Mouse (Mus musculus) ES-Bruce4 (cell line): ENCODE measurements at regions not wholly inside any gene's neighbourhood (a gene's known extent, or its start where the extent isn't known, plus 50 kb on each side); places are given as distances from the start of the nearest gene placed in this dataset.

ENCODE experiments used
- CTCF ChIP-seq: IDR thresholded peaks from one replicate; pipeline ENCODE4 v1.8.1; 2011; ENCODE audit warnings: low read depth, low read length
- POLR2A ChIP-seq: IDR thresholded peaks from one replicate; pipeline ENCODE4 v1.8.1; 2011; ENCODE audit warnings: low read length; ENCODE audit not compliant: insufficient read depth

DNA sequence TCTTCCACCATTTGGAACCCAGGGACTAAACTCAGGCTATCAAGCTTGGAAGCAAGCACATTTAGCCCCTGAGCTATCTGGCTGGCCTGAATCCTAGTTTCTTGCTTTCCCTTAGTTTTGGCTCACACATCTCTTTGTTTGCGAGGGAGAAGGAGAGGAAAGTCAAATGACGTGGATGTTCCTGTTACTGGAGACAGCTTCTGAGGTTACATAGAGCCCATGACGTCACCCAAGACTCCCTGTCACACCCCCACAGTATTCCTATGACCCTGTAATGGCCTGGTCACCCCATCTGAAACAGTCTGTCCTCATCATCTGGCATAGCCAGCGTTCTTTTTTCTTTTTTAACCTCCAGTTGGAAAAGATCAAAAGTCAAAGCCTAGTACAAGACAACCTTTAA, 400.1 kb upstream of the Jarid2 start:
- TF ChIP-seq POLR2A (no peak), CTCF (no peak)
